Mouse (Mus musculus): ENCODE measurements around the gene Lctl.

Lctl gene

DNA sequence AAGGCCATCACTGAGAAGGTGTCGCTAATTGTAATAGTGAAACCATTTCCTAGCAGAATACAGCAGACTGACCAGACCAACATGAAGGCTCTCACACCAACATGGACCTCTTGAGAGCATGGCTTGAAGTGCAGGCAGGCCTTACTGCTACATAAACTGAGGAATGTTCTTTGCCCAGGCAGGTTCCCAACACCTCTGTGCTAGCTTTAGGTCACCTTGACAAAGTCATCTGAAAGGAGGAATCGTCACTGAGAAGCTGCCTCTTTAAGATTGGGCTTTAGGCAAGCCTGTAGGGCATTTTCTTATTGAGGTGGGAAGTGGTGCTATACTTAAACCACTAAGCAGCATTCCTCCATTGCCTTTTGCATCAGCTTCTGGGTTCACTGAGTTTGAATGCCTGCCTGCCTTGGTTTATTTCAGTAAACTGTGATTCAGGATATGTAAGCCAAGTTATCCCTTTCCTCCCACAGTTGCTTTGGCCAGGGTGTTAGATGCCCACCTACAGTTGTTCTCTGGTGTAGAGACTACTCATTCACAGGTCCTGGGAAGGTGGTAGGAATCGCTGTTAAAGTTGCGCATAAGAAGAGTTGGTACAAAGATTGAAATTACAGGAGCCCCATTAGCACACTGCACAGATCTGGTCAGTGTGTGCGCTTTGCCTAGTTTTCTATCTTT lies 67.4 kb downstream of the Lctl start:
- peak; percentile 85 for DNase-seq (ENCODE audit: low read depth, low spot score)

Measured in ZHBTc4 (cell line).